Mouse (Mus musculus): Measurements from ENCODE around the gene Tmem165. TPM values are rescaled to one million over a fixed set of nuclear protein-coding genes. Genes with fewer than 3 reads are reported as not detected.

The Tmem165 gene
- polyA plus RNA-seq, 1 experiment from 2014 or later, result 62.7 TPM

- Histone ChIP-seq H3K36me3 (peaks cover 14% of the 10 kb centered on the region; the same call in 1 of the 2 replicates), H3K4me1 (replicated peaks) (no peaks in the 10 kb centered on the region), H3K4me3 (no peak overlapping the region), H3K4me2 (no peak overlapping the region), H3K9ac (no peak overlapping the region), H3K27ac (no peak overlapping the region), H3K27me3 (no peaks in the 10 kb centered on the region), H3K9me3 (replicated peaks) (no peaks in the 10 kb centered on the region)
- no peak for ATAC-seq (replicated peaks; ENCODE audit: insufficient number of reproducible peaks, insufficient read depth, low FRiP score, low read depth)
- WGBS, result 88% methylated on average over 3 of the region's 3 CpGs
Observed at GRCm38 (mm10) chr5:76245419-76245818, 61.7 kb downstream of the Tmem165 start.

- Histone ChIP-seq H3K9ac (no peak overlapping the region), H3K27ac (no peak overlapping the region), H3K27me3 (no peaks in the 10 kb centered on the region), H3K4me2 (no peak overlapping the region), H3K4me1 (replicated peaks) (no peaks in the 10 kb centered on the region), H3K9me3 (replicated peaks) (no peaks in the 10 kb centered on the region), H3K36me3 (0 out of 2 replicates have a peak, but pooled peaks cover 14% of the 10 kb centered on the region), H3K4me3 (no peak overlapping the region)
- no peak for ATAC-seq (replicated peaks; ENCODE audit: insufficient number of reproducible peaks, insufficient read depth, low FRiP score, low read depth)
Observed at GRCm38 (mm10) chr5:76246539-76246938, 62.9 kb downstream of the Tmem165 start.

DNA sequence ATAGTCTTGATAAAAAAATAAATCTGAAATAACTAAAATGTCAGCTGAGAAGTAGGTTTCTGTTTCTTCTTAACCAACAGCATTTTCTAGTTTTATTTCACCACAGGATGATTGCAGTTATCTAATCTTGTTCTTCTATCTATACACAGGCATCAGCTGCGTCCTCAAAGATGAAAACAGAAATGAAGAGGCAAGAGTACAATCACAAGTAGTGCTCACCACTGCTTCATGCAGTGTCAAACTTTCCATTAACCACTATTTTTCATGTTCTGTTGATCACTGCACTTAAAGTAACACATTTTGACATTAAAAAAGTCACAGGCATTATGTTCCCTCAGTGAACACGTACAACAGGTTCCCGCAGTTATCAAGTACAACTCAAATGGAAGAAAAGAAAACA lies 67.3 kb downstream of the Tmem165 start:
- H3K4me2 ChIP-seq, result no peak overlapping the region
- 79% methylated on average over 3 of the region's 3 CpGs for WGBS
- ATAC-seq (replicated peaks; ENCODE audit: insufficient number of reproducible peaks, insufficient read depth, low FRiP score, low read depth), result no peak

More for the DNA sequence above, 67.3 kb downstream of the Tmem165 start:
- peaks cover 9% of the 10 kb centered on the region; the same call in 1 of the 2 replicates for H3K36me3 ChIP-seq
- no peaks in the 10 kb centered on the region for H3K27me3 ChIP-seq
- no peak overlapping the region for H3K9ac ChIP-seq
- no peaks in the 10 kb centered on the region for H3K9me3 ChIP-seq (replicated peaks)
- H3K4me1 ChIP-seq (replicated peaks), result no peaks in the 10 kb centered on the region
- H3K4me3 ChIP-seq, result no peak overlapping the region
- H3K27ac ChIP-seq, result no peak overlapping the region

Other genes starting within 250 kb of the Tmem165 start
- 35.4 and 35.6 TPM in 2 replicates for gene Kdr, start 205.4 kb upstream of the Tmem165 start, polyA plus RNA-seq (2015; fragmentation: Nextera tagmentation; extraction: Ambion mirVana)
- 25.8 and 32.3 TPM in 2 replicates for gene Srd5a3, start 43.6 kb upstream of the Tmem165 start, polyA plus RNA-seq (2015; fragmentation: Nextera tagmentation; extraction: Ambion mirVana)
- gene Clock, start 120.9 kb downstream of the Tmem165 start, polyA plus RNA-seq (2015; fragmentation: Nextera tagmentation; extraction: Ambion mirVana), result 8.9 TPM in 2 replicates
- gene Pdcl2, start 147.3 kb downstream of the Tmem165 start, polyA plus RNA-seq (2015; fragmentation: Nextera tagmentation; extraction: Ambion mirVana), result not detected in 2 replicates
- not detected in 2 replicates for gene Nmu, start 179.9 kb downstream of the Tmem165 start, polyA plus RNA-seq (2015; fragmentation: Nextera tagmentation; extraction: Ambion mirVana)